Mouse (Mus musculus) left cerebral cortex, adult 2 months (tissue): ENCODE measurements around the gene Bod1. TPM values are rescaled to one million over a fixed set of nuclear protein-coding genes. Genes with fewer than 3 reads are reported as not detected.

Experiments
- DNase-seq, 2 experiments: peaks; one replicate each; pipeline ENCODE4 v3.0.0; 2021 to 2022; ENCODE audit warnings: low spot score in 2 of 2, mixed read lengths in 1 of 2; ENCODE audit errors: extremely low spot score in 1 of 2
- H3K27ac ChIP-seq: fragments of 200-600 bp; 2 replicates; pipeline ENCODE4 v1.8.1; 2022
- H3K4me3 ChIP-seq: fragments of 200-600 bp; 2 replicates; pipeline ENCODE4 v1.8.1; 2022
- CTCF ChIP-seq: fragments of 200-600 bp; IDR thresholded peaks from 2 replicates; pipeline ENCODE4 v1.8.1; 2022; ENCODE audit warnings: antibody characterized with exemption, mild to moderate bottlenecking, moderate library complexity
- intact Hi-C: fragments of 180-260 bp; cut with DNase I; formaldehyde crosslinking; loops from one replicate; pipeline ENCODE4 v1.15.1; 2025
- total RNA-seq, 2 experiments: library from RNA; stranded (reverse); gene quantifications; 2 replicates each; pipeline ENCODE4 v1.2.3; 2021

The Bod1 gene
- total RNA-seq, 2 experiments from 2014 or later, result 100 to 101 TPM

GRCm38 (mm10) chr11:31637788-31638373 lies 33.8 kb downstream of the Bod1 start:
- H3K27ac ChIP-seq, result no peak overlapping the region
- TF ChIP-seq CTCF, result peak; percentile 92
- intact Hi-C loops, result loop anchor here (1.0 to 5.0 kb wide), 2 partner anchors 390 to 961 kb away; no protein-coding TSS in a partner anchor
- no peak overlapping the region for H3K4me3 ChIP-seq
- DNase-seq, result peak; percentile 64 to 78

DNA sequence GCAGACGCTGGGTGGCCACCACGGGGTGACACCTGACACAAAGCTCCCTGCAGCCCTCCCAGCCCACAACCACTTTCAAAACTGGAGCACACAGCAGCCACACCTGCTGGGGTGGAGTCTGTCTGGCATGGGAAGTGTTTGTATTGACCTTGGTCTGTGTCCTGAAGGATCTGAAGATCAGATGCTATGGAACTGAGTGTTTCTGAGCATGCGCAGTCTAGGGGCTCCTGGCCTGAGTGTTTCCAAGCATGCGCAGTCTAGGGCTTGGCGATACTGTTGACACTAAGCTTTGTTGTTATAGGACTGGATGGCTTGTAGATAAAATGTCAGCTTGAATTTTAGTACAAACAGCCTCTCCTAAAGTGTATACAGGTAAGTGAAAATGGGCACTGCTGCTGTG lies 43.0 kb downstream of the Bod1 start:
- no peak for DNase-seq
- Histone ChIP-seq H3K4me3 (no peak overlapping the region), H3K27ac (no peak overlapping the region)
- TF ChIP-seq CTCF, result no peak
- intact Hi-C loops, result no loop called here

- Histone ChIP-seq H3K4me3 (no peak overlapping the region), H3K27ac (no peak overlapping the region)
- no peak for TF ChIP-seq CTCF
- no peak for DNase-seq
- intact Hi-C loops, result no loop called here
Observed at GRCm38 (mm10) chr11:31620796-31621195, 50.9 kb downstream of the Bod1 start.

GRCm38 (mm10) chr11:31617797-31618196 lies 53.9 kb downstream of the Bod1 start:
- no peak for DNase-seq
- Histone ChIP-seq H3K27ac (no peak overlapping the region), H3K4me3 (no peak overlapping the region)
- no peak for TF ChIP-seq CTCF
- intact Hi-C loops, result no loop called here

DNA sequence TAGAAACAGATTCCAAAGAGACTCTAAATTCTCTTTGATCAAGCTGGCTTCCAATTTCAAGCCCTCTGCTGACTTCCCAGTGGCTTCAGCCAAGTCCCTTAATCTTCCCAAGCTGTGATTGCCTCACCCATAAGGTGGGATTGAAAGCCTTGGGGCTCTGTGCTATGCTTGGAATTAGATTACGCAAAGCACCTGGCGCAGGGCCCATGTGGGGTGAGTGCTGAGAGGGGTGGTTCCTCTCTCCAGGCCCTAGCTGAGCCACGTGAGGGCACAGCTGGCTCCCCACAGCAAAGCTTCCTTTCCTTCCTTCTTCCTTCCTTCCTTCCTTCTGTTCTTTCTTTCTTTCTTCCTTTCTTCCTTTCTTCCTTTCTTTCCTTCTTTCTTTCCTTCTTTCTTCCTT lies 54.4 kb downstream of the Bod1 start:
- H3K27ac ChIP-seq, result no peak overlapping the region
- TF ChIP-seq CTCF, result no peak
- intact Hi-C loops, result no loop called here
- no peak for DNase-seq
- no peak overlapping the region for H3K4me3 ChIP-seq

- no peak for TF ChIP-seq CTCF
- intact Hi-C loops, result no loop called here
- Histone ChIP-seq H3K4me3 (no peak overlapping the region), H3K27ac (no peak overlapping the region)
- no peak for DNase-seq
Observed at GRCm38 (mm10) chr11:31616722-31617121, 55.0 kb downstream of the Bod1 start.

Other genes with a start within 250 kb of the Bod1 start
- gene Cpeb4, start 200.3 kb upstream of the Bod1 start, total RNA-seq, result 100 to 1,000 TPM; 159 to 169 TPM